Mouse (Mus musculus) midbrain, postnatal 0 days (tissue): Measurements from ENCODE around the gene Pde11a. TPM values are rescaled to one million over a fixed set of nuclear protein-coding genes. Genes with fewer than 3 reads are reported as not detected.
A peak's percentile ranks its signal among the peaks of the same experiment; 100 is the strongest.

Experiments used
- ATAC-seq: fragments of 200-750 bp; cut with Nextera tagmentation; 2 replicates; pipeline ENCODE4 v1.8.0; 2017; ENCODE audit warnings: moderate number of reproducible peaks, mild to moderate bottlenecking, moderate TSS enrichment, moderate library complexity; ENCODE audit not compliant: low FRiP score
- DNase-seq: peaks from one replicate; pipeline ENCODE4 v3.0.0-alpha.2; 2015; ENCODE audit warnings: low spot score
- H3K27ac ChIP-seq: fragments of 300-500 bp; sonication (generic); 2 replicates; pipeline ENCODE4 v1.5.1; 2014; ENCODE audit warnings: low read depth, mild to moderate bottlenecking, low read length, mixed read lengths
- H3K27me3 ChIP-seq: fragments of 300-500 bp; sonication (generic); 2 replicates; pipeline ENCODE4 v1.6.1; 2014; ENCODE audit warnings: low read length, control low read depth, mixed read lengths; ENCODE audit not compliant: insufficient read depth
- H3K36me3 ChIP-seq: fragments of 300-500 bp; sonication (generic); 2 replicates; pipeline ENCODE4 v1.6.1; 2014; ENCODE audit warnings: low read length, control low read depth, mixed read lengths; ENCODE audit not compliant: insufficient read depth
- H3K4me1 ChIP-seq: fragments of 300-500 bp; sonication (generic); 2 replicates; pipeline ENCODE4 v1.6.1; 2014; ENCODE audit warnings: mild to moderate bottlenecking, control low read depth, antibody characterized with exemption, low read length, mixed read lengths; ENCODE audit not compliant: insufficient read depth
- H3K4me2 ChIP-seq: fragments of 300-500 bp; sonication (generic); 2 replicates; pipeline ENCODE4 v1.6.1; 2014; ENCODE audit warnings: low read depth, mild to moderate bottlenecking, low read length, mixed read lengths; ENCODE audit not compliant: poor library complexity, severe bottlenecking
- H3K4me3 ChIP-seq: fragments of 300-500 bp; sonication (generic); 2 replicates; pipeline ENCODE4 v1.5.1; 2014; ENCODE audit warnings: low read depth, mild to moderate bottlenecking, low read length, moderate library complexity
- H3K9ac ChIP-seq: fragments of 300-500 bp; sonication (generic); replicated peaks from 2 replicates; pipeline ENCODE4 v1.6.1; 2014; ENCODE audit warnings: mild to moderate bottlenecking, low read length, moderate library complexity, mixed read lengths; ENCODE audit not compliant: poor library complexity, severe bottlenecking
- H3K9me3 ChIP-seq: fragments of 300-500 bp; sonication (generic); 2 replicates; pipeline ENCODE4 v1.6.1; 2016; ENCODE audit warnings: low read length, control low read depth
- CTCF ChIP-seq: IDR thresholded peaks from 2 replicates; pipeline ENCODE4 v1.5.1; 2016; ENCODE audit warnings: antibody characterized with exemption, mild to moderate bottlenecking
- WGBS: fragments of 180-500 bp; shearing (Covaris S2); extraction: QIAGEN DNeasy Blood & Tissue Kit; methylation state at CpG from one replicate; pipeline ENCODE4 v1.1.7; 2014; 5-methylcytosine and 5-hydroxymethylcytosine counted together
- polyA plus RNA-seq: library from polyadenylated mRNA; unstranded; fragments of >200 nt; fragmentation: Nextera tagmentation; extraction: Ambion mirVana; gene quantifications from 2 replicates; pipeline ENCODE4 v1.2.1, GENCODE M21; 2015
- total RNA-seq: library from RNA; depleted of rRNA; stranded (reverse); fragments of >200 nt; gene quantifications from 2 replicates; pipeline ENCODE4 v1.2.3, GENCODE M21; 2014

The Pde11a gene
- total and polyA plus RNA-seq, 2 experiments from 2014 or later: 0.94 to 1.1 TPM

DNA sequence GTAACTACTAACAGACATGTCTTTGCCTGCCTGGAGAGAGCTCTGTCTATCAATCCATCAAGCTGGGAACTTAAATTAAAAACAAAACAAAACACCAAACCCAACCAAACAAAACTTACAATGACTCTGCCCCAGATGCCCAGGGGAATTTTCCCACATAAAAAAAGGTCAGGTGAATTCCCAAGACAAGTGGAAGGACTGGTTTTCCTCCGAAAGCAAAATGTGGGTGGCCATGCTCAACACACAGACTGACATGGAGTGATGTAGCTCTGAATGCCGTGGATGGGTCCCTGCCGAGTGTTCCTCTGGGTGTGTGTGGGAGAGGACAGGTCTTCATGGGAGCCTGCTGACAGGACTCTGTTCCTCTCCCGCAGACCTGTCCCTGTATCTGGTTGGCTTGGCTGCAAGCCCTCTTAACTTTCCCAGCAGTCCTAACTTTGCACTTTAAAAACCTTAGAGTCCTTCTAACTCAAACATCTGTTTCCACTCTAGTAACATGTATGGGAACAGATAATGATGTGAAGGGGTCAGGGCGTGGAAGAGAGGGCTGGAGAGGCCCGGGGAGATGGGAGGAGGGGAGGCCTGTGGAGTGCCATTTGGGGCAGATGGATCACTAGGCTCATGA is 346.9 kb downstream of the Pde11a start:
- no peak for TF ChIP-seq CTCF
- no peak for ATAC-seq
- H3K36me3 ChIP-seq: no peaks in the 10 kb centered on the region
- no peak overlapping the region for H3K4me2 ChIP-seq
- no peak overlapping the region for H3K4me3 ChIP-seq
- no peak overlapping the region for H3K9ac ChIP-seq
- H3K4me1 ChIP-seq: no peaks in the 10 kb centered on the region
- no peak for DNase-seq
- 78% methylated on average over 6 of the region's 6 CpGs for WGBS
- H3K27me3 ChIP-seq: no peaks in the 10 kb centered on the region
- H3K9me3 ChIP-seq: no peaks in the 10 kb centered on the region
- H3K27ac ChIP-seq: no peak overlapping the region

DNA sequence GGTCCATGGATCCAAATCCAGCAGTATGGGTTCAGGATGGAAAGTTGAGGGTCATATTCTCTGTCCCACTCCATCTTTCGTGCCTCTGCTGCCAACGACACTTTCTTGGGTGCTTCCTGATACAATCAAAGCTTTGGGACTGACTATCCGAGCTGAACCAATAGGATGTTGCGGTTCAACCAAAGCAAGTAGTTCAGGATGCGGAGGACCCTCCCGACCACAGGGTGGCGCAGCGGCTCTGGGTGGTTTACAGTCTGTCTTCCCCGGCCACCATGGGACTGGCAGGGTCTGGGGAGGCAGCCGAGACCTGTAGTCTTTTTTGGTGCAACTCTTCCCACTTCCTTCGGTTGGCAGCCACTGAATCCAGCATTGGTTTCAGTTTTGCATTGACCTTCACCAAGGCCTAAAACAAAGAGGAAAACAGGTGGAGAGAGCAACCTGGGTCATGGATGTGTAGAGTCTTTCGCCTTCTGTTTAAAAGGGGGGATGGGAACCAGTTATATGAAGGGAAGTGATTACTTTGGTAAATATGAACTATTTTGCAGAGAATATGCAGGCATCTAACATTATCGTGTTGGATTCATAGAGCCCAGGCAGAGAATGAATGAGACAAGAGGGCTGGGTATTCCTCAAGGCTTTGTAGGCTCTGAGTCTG is 347.6 kb downstream of the Pde11a start:
- peak; percentile 68 for TF ChIP-seq CTCF
- ATAC-seq: no peak
- Histone ChIP-seq H3K27me3 (no peaks in the 10 kb centered on the region), H3K9ac (no peak overlapping the region), H3K4me1 (no peaks in the 10 kb centered on the region), H3K9me3 (no peaks in the 10 kb centered on the region), H3K36me3 (no peaks in the 10 kb centered on the region), H3K27ac (no peak overlapping the region), H3K4me3 (no peak overlapping the region), H3K4me2 (no peak overlapping the region)
- peak; percentile 61 for DNase-seq
- WGBS: 58% methylated on average over 13 of the region's 13 CpGs

DNA sequence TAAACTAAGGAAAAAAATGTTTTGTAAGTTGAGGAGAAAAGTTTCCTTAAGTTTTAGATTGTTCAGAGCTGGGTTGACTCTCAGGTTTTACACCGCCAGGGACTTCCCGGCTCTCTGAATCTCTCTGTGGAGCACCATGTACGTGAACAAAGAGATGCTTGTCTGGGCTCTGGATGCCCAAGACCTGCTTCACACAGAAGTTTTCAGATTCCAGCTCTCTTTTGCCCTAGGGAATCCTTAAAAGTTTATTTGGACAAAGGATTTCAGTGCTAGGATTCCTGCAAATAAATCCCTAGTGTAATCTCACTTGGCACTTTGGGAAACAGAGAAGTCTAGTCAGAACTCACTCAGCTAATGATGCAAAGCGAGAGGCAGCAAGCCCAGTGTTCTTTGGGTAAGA is 348.9 kb downstream of the Pde11a start:
- no peak for ATAC-seq
- no peak overlapping the region for H3K4me3 ChIP-seq
- peak overlapping the region; percentile 77 for H3K27ac ChIP-seq
- no peak for DNase-seq
- no peak overlapping the region for H3K9ac ChIP-seq
- H3K4me1 ChIP-seq: no peaks in the 10 kb centered on the region
- no peak for TF ChIP-seq CTCF
- 47% methylated on average over 4 of the region's 4 CpGs for WGBS
- no peak overlapping the region for H3K4me2 ChIP-seq
- H3K9me3 ChIP-seq: no peaks in the 10 kb centered on the region
- no peaks in the 10 kb centered on the region for H3K36me3 ChIP-seq
- no peaks in the 10 kb centered on the region for H3K27me3 ChIP-seq

DNA sequence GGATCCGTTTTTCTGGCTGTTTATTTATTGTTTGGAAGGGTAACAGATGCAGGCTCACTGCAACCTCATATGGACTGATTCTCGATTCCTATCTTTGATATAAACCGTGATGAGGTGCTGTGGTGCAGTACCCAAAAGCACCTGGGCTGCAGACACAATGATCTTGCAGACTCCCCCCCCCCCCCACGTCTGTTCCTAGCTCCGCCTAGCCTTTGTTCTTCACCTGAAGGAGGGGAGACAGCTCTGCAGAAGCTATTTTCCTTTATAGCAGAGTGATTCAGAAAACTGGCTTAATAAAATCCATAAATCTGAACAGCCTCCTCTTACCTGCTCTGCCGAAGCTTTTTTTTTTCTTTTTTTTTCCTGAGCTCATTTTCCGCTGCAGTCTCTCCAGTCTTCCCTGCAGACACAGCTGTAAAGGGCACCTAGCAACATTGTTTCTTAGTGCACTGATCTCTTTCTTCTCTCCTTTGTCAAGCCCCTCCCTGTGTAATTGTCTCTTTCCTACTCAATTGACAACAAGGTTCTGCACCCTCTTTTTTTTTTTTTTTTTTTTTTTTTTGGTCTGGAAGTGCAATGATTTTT is 349.7 kb downstream of the Pde11a start:
- Histone ChIP-seq H3K27ac (peak overlapping the region; percentile 77), H3K27me3 (no peaks in the 10 kb centered on the region), H3K36me3 (no peaks in the 10 kb centered on the region), H3K9ac (peak overlapping the region; percentile 14; the same call in 1 of the 2 replicates), H3K4me1 (no peaks in the 10 kb centered on the region), H3K4me3 (0 out of 2 replicates have a peak overlapping the region, but pooled peaks have one; percentile 10), H3K4me2 (peak overlapping the region; percentile 35), H3K9me3 (no peaks in the 10 kb centered on the region)
- peak; percentile 75 for ATAC-seq
- DNase-seq: peak; percentile 65
- TF ChIP-seq CTCF: no peak; the same call in none of the 2 replicates
- WGBS: 21% methylated on average over 7 of the region's 7 CpGs

DNA sequence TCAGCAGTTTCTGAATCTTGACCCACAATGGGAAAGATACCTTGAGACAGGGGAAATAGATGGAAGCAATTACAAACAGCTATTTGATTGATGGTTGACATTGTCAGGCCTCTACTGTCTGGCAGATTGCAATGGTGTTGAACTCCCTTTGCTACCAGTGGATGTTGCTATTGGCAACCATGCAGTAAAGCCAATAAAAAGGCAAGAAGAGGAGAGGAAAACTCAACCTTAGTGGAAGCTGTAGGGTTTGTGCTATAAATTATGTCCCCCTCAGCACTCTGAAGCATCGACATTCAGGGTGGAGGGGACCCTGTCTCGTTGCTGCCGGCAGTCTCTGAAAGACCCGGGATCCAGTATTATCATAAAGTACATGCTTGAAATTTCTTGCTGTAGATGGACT is 350.2 kb downstream of the Pde11a start:
- peak overlapping the region; percentile 35; the same call in 1 of the 2 replicates for H3K4me2 ChIP-seq
- no peak overlapping the region for H3K4me3 ChIP-seq
- DNase-seq: peak; percentile 66
- peak overlapping the region; percentile 14; the same call in 1 of the 2 replicates for H3K9ac ChIP-seq
- ATAC-seq: peak; percentile 53
- H3K27me3 ChIP-seq: no peaks in the 10 kb centered on the region
- H3K9me3 ChIP-seq: no peaks in the 10 kb centered on the region
- 22% methylated on average over 4 of the region's 4 CpGs for WGBS
- H3K36me3 ChIP-seq: no peaks in the 10 kb centered on the region
- TF ChIP-seq CTCF: no peak
- no peaks in the 10 kb centered on the region for H3K4me1 ChIP-seq
- H3K27ac ChIP-seq: peak overlapping the region; percentile 77

DNA sequence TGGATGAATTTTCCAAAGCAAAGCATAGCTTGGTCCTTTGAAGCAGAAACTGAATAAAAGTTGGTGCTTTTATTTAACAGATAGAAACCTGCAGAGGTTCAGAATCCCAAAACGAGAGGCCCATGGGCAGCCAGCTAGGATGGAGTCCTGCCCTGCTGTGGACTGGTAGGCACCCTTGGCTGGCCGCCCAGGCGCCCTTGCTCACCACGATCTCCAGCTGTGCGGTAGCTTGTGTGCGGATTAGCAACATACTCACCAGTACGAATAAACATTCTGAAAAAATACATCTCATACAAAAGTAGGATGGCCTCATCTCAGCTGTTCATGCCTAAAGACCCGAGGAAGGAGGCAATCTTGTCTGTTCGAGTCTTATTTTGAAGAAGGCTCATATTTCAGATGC is 350.8 kb downstream of the Pde11a start:
- no peak for DNase-seq
- H3K9me3 ChIP-seq: no peaks in the 10 kb centered on the region
- WGBS: 62% methylated on average over 9 of the region's 9 CpGs

More for the DNA sequence above, 350.8 kb downstream of the Pde11a start:
- H3K27ac ChIP-seq: peak overlapping the region; percentile 77
- TF ChIP-seq CTCF: no peak
- H3K27me3 ChIP-seq: no peaks in the 10 kb centered on the region
- no peaks in the 10 kb centered on the region for H3K36me3 ChIP-seq
- H3K4me1 ChIP-seq: no peaks in the 10 kb centered on the region
- no peak for ATAC-seq
- H3K4me2 ChIP-seq: no peak overlapping the region
- H3K4me3 ChIP-seq: no peak overlapping the region
- H3K9ac ChIP-seq: no peak overlapping the region
